Mouse (Mus musculus) heart, adult 2 months (tissue): ENCODE data around the gene Ttll7. TPM values are rescaled to one million over a fixed set of nuclear protein-coding genes. Genes with fewer than 3 reads are reported as not detected.

Experiments used
- DNase-seq, 2 experiments: peaks; one replicate each; pipeline ENCODE4 v3.0.0; 2021
- H3K27ac ChIP-seq: fragments of 200-600 bp; 2 replicates; pipeline ENCODE4 v1.8.1; 2022
- H3K27me3 ChIP-seq: fragments of 200-500 bp; 2 replicates; pipeline ENCODE4 v1.6.1; 2012; ENCODE audit warnings: mild to moderate bottlenecking, low read length, inconsistent platforms, mixed read lengths; ENCODE audit not compliant: control insufficient read depth, insufficient read depth
- H3K36me3 ChIP-seq: fragments of 200-500 bp; 2 replicates; pipeline ENCODE4 v1.6.1; 2012; ENCODE audit warnings: low read length, inconsistent platforms; ENCODE audit not compliant: control insufficient read depth, insufficient read depth
- H3K4me1 ChIP-seq: fragments of 200-500 bp; 2 replicates; pipeline ENCODE4 v1.6.1; 2011; ENCODE audit warnings: low read length; ENCODE audit not compliant: control insufficient read depth, insufficient read depth
- H3K4me3 ChIP-seq: fragments of 200-600 bp; 2 replicates; pipeline ENCODE4 v1.8.1; 2022
- H3K79me2 ChIP-seq: fragments of 200-500 bp; replicated peaks from 2 replicates; pipeline ENCODE4 v1.6.1; 2012; ENCODE audit warnings: mild to moderate bottlenecking, inconsistent platforms, low read length, moderate library complexity, mixed read lengths; ENCODE audit not compliant: control insufficient read depth, insufficient read depth
- H3K9ac ChIP-seq: fragments of 200-500 bp; 2 replicates; pipeline ENCODE4 v1.6.1; 2012; ENCODE audit warnings: low read depth, mild to moderate bottlenecking, control low read depth, inconsistent platforms, low read length, mixed read lengths
- CTCF ChIP-seq: fragments of 200-600 bp; IDR thresholded peaks from 2 replicates; pipeline ENCODE4 v1.8.1; 2022; ENCODE audit warnings: antibody characterized with exemption, mild to moderate bottlenecking, moderate library complexity
- EP300 ChIP-seq: fragments of 200-500 bp; IDR thresholded peaks from 2 replicates; pipeline ENCODE4 v1.6.1; 2011; ENCODE audit warnings: low read depth, low read length, control low read depth; ENCODE audit not compliant: insufficient read depth
- POLR2A ChIP-seq: fragments of 200-500 bp; IDR thresholded peaks from 2 replicates; pipeline ENCODE4 v1.6.1; 2011; ENCODE audit warnings: mild to moderate bottlenecking, low read depth, low read length, control low read depth; ENCODE audit not compliant: insufficient read depth
- WGBS: fragments of 180-500 bp; shearing (Covaris S2); methylation state at CpG from one replicate; pipeline ENCODE4 v1.1.7; 2018; 5-methylcytosine and 5-hydroxymethylcytosine counted together
- intact Hi-C: fragments of 180-260 bp; cut with DNase I; formaldehyde crosslinking; loops from one replicate; pipeline ENCODE4 v1.15.1; 2025
- polyA plus RNA-seq: library from polyadenylated mRNA; depleted of rRNA; stranded (reverse); fragments of >200 nt; gene quantifications from 2 replicates; pipeline ENCODE4 v1.2.3, GENCODE M21; 2012
- total RNA-seq, 2 experiments: library from RNA; stranded (reverse); gene quantifications; 2 replicates each; pipeline ENCODE4 v1.2.3; 2021

The Ttll7 gene
- total and polyA plus RNA-seq, 3 experiments: 1.6 to 6.1 (median 4.3) TPM

DNA sequence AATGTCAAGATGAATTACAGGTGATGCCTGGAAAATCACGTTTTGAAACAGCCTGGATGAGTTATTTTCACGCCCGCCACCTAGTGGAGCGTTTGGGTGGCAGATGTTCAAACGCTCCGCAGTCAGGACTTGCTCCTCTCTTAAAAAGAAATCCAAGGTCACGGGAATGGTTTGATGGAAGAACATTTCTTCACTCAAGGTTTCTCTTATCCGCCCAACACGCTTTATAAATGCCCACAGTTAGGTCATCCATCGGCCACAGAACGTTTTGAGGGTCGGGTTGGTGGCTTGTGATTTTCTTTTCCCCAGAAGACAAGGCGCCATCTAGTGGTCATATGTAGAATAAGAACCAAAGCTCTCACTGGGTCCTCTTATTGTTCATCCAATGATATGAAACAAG is 93.7 kb downstream of the Ttll7 start:
- TF ChIP-seq EP300: no peak
- TF ChIP-seq CTCF: peak; percentile 89
- no peak for TF ChIP-seq POLR2A
- peak; percentile 63 to 64 for DNase-seq
- Histone ChIP-seq H3K4me3 (peak overlapping the region; percentile 47), H3K9ac (peak overlapping the region; percentile 68), H3K79me2 (no peaks in the 10 kb centered on the region), H3K4me1 (no peaks in the 10 kb centered on the region), H3K27ac (no peak overlapping the region), H3K36me3 (no peaks in the 10 kb centered on the region), H3K27me3 (no peaks in the 10 kb centered on the region)
- WGBS: under 1% methylated on average over 13 of the region's 13 CpGs
- intact Hi-C loops: loop anchor here (1.0 to 10.0 kb wide), 3 partner anchors 601 to 761 kb away; no protein-coding TSS in a partner anchor

DNA sequence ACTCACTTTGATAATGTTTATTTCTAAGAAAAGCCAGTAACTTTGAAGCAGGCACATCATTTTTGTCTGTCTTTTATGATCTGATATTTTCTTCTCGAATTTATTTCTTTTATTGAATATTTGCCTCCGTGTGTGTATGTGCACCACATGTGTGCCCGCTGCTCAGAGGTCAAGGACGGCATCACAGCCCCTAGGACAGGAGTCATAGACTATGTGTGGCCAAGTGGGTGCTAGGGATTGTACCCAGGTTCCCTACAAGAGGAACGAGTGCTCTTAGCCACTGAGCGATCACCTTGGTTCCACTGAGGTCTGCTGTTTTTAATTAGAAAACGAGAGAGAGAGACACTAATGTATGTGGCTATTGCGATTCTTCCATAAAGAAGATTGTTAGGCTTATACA is 94.5 kb downstream of the Ttll7 start:
- H3K4me3 ChIP-seq: no peak overlapping the region
- no peaks in the 10 kb centered on the region for H3K36me3 ChIP-seq
- DNase-seq: no peak
- no peak overlapping the region for H3K9ac ChIP-seq
- intact Hi-C loops: loop anchor here (1.0 to 10.0 kb wide), 3 partner anchors 601 to 762 kb away; no protein-coding TSS in a partner anchor
- WGBS: 80% methylated on average over 8 of the region's 8 CpGs
- no peak overlapping the region for H3K27ac ChIP-seq
- no peaks in the 10 kb centered on the region for H3K4me1 ChIP-seq
- no peak for TF ChIP-seq CTCF
- no peak for TF ChIP-seq POLR2A
- no peak for TF ChIP-seq EP300
- H3K27me3 ChIP-seq: no peaks in the 10 kb centered on the region
- no peaks in the 10 kb centered on the region for H3K79me2 ChIP-seq

DNA sequence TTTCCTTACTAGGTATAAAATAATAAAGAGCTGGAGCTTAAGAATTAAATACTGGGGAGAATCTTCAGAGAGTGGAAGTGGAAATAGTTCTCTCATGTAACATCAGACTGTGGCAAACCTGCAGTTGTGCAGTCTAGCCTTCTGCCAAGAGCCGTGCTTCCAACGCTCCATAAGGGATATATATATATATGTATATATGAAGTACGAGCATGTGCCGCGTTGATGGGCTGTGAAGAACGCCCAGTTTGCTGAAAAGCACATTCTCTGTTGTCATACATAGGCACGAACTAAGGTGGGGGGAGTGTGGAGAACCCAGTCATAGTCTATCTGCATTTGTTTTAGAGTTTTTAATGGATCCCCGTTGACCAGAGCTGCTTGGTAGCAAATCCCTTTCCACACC is 104.6 kb downstream of the Ttll7 start:
- DNase-seq: no peak
- no peak overlapping the region for H3K4me3 ChIP-seq
- H3K4me1 ChIP-seq: no peaks in the 10 kb centered on the region
- WGBS: 90% methylated on average over 8 of the region's 8 CpGs
- no peak for TF ChIP-seq EP300
- H3K9ac ChIP-seq: no peak overlapping the region
- H3K27me3 ChIP-seq: no peaks in the 10 kb centered on the region
- H3K36me3 ChIP-seq: no peaks in the 10 kb centered on the region
- intact Hi-C loops: no loop called here
- no peak overlapping the region for H3K27ac ChIP-seq
- H3K79me2 ChIP-seq: no peaks in the 10 kb centered on the region

DNA sequence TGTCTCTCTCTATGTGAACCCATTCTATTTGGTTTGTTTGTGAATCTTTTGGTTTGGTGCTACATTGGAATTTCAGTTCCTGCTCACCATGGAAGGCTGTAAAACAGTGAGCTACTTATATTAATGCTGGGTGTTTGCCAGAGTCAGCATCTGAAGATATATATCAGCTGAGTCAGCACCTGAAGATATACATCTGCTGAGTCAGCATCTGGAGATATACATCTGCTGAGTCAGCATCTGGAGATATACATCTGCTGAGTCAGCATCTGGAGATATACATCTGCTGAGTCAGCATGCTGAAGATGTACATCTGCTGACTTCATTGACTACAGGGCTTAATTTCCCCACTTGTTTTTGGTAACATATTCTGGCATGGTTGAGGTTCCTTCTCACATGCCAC is 110.7 kb downstream of the Ttll7 start:
- no peak overlapping the region for H3K27ac ChIP-seq
- no peaks in the 10 kb centered on the region for H3K27me3 ChIP-seq
- no peak for TF ChIP-seq CTCF
- TF ChIP-seq EP300: no peak
- no peak for TF ChIP-seq POLR2A
- intact Hi-C loops: no loop called here
- no peak for DNase-seq
- no peaks in the 10 kb centered on the region for H3K79me2 ChIP-seq
- H3K36me3 ChIP-seq: no peaks in the 10 kb centered on the region
- H3K4me3 ChIP-seq: no peak overlapping the region
- H3K9ac ChIP-seq: no peak overlapping the region
- no peaks in the 10 kb centered on the region for H3K4me1 ChIP-seq

DNA sequence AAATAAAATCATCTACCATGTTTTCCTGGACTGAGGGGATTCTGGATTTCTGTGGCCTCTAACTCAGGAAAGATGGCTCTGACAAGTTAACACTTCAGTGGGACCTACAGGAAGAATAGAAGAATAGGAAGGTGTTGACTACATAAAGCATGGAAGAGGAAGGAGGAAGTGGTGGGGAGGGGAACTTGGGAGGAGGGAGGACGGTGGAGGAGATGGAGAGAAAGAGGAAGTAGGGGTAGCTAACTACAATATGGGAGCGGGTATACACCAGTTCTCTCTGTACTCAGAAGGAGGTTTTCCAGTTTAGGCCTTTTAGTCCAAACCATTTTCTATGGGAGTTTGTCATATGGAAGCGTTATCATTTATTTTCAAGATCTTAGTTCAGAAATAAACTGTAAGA is 112.2 kb downstream of the Ttll7 start:
- H3K4me3 ChIP-seq: no peak overlapping the region
- DNase-seq: no peak
- no peaks in the 10 kb centered on the region for H3K79me2 ChIP-seq
- no peaks in the 10 kb centered on the region for H3K4me1 ChIP-seq
- H3K27ac ChIP-seq: no peak overlapping the region
- TF ChIP-seq CTCF: no peak
- no peak for TF ChIP-seq EP300
- no peak for TF ChIP-seq POLR2A
- intact Hi-C loops: no loop called here
- 63% methylated on average over 3 of the region's 3 CpGs for WGBS
- H3K36me3 ChIP-seq: no peaks in the 10 kb centered on the region
- H3K9ac ChIP-seq: no peak overlapping the region
- H3K27me3 ChIP-seq: no peaks in the 10 kb centered on the region

- Histone ChIP-seq H3K4me3 (no peak overlapping the region), H3K27ac (no peak overlapping the region), H3K27me3 (no peaks in the 10 kb centered on the region), H3K79me2 (no peaks in the 10 kb centered on the region), H3K4me1 (no peaks in the 10 kb centered on the region), H3K36me3 (no peaks in the 10 kb centered on the region), H3K9ac (no peak overlapping the region)
- WGBS: 88% methylated on average over 7 of the region's 7 CpGs
- TF ChIP-seq POLR2A (no peak), CTCF (no peak), EP300 (no peak)
- no peak for DNase-seq
- intact Hi-C loops: no loop called here
Measured at GRCm38 (mm10) chr3:146967242-146967641, 115.1 kb downstream of the Ttll7 start.

DNA sequence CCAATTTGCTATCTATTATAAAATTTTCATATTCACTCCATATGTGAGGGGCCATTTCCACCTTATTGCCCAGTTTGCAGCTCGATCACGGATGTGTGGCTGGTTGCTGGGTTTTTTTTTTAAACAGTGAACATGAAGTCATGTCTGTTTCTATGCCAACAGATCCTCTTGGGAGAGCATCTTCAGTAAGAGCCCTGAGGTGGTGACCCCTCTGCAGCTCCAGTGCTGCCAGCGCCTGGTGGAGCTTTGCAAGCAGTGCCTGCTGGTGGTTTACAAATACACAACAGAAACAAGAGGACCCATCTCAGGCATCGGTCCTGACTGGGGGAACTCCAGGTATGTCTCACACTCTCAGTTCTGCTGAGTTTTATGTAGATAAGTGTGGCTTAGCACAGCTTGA is 115.7 kb downstream of the Ttll7 start:
- TF ChIP-seq CTCF: no peak
- TF ChIP-seq POLR2A: no peak
- no peak for TF ChIP-seq EP300
- Histone ChIP-seq H3K27ac (no peak overlapping the region), H3K9ac (no peak overlapping the region), H3K4me1 (no peaks in the 10 kb centered on the region), H3K4me3 (no peak overlapping the region), H3K27me3 (no peaks in the 10 kb centered on the region), H3K79me2 (no peaks in the 10 kb centered on the region), H3K36me3 (no peaks in the 10 kb centered on the region)
- intact Hi-C loops: no loop called here
- 77% methylated on average over 4 of the region's 4 CpGs for WGBS
- no peak for DNase-seq
